Mouse (Mus musculus) intestine, embryonic 15.5 days (tissue): ENCODE measurements around the gene Upf3b. TPM values are rescaled to one million over a fixed set of nuclear protein-coding genes. Genes with fewer than 3 reads are reported as not detected.

Experiments used
- ATAC-seq: fragments of 200-750 bp; cut with Nextera tagmentation; 2 replicates; pipeline ENCODE4 v1.8.0; 2017; ENCODE audit warnings: moderate TSS enrichment, moderate library complexity
- H3K27ac ChIP-seq: fragments of 300-500 bp; sonication (generic); 2 replicates; pipeline ENCODE4 v1.5.1; 2015; ENCODE audit warnings: mild to moderate bottlenecking, inconsistent platforms
- H3K27me3 ChIP-seq: fragments of 300-500 bp; sonication (generic); replicated peaks from 2 replicates; pipeline ENCODE4 v1.6.1; 2015; ENCODE audit warnings: inconsistent platforms
- H3K36me3 ChIP-seq: fragments of 300-500 bp; sonication (generic); 2 replicates; pipeline ENCODE4 v1.6.1; 2015; ENCODE audit warnings: inconsistent platforms
- H3K4me1 ChIP-seq: fragments of 300-500 bp; sonication (generic); replicated peaks from 2 replicates; pipeline ENCODE4 v1.6.1; 2015; ENCODE audit warnings: inconsistent platforms
- H3K4me2 ChIP-seq: fragments of 300-500 bp; sonication (generic); replicated peaks from 2 replicates; pipeline ENCODE4 v1.6.1; 2015; ENCODE audit warnings: mild to moderate bottlenecking, inconsistent platforms
- H3K4me3 ChIP-seq: fragments of 300-500 bp; sonication (generic); replicated peaks from 2 replicates; pipeline ENCODE4 v1.5.1; 2015; ENCODE audit warnings: inconsistent platforms
- H3K9ac ChIP-seq: fragments of 300-500 bp; sonication (generic); 2 replicates; pipeline ENCODE4 v1.6.1; 2015; ENCODE audit warnings: inconsistent platforms
- H3K9me3 ChIP-seq: fragments of 300-500 bp; sonication (generic); 2 replicates; pipeline ENCODE4 v1.6.1; 2016; ENCODE audit warnings: inconsistent platforms
- WGBS: fragments of 180-500 bp; shearing (Covaris S2); methylation state at CpG from one replicate; pipeline ENCODE4 v1.1.7; 2015; 5-methylcytosine and 5-hydroxymethylcytosine counted together
- polyA plus RNA-seq: library from polyadenylated mRNA; unstranded; fragments of >200 nt; fragmentation: Nextera tagmentation; extraction: Ambion mirVana; gene quantifications from 2 replicates; pipeline ENCODE4 v1.2.1, GENCODE M21; 2015

Gene Upf3b
- polyA plus RNA-seq, 1 experiment from 2014 or later: 18.3 TPM

DNA sequence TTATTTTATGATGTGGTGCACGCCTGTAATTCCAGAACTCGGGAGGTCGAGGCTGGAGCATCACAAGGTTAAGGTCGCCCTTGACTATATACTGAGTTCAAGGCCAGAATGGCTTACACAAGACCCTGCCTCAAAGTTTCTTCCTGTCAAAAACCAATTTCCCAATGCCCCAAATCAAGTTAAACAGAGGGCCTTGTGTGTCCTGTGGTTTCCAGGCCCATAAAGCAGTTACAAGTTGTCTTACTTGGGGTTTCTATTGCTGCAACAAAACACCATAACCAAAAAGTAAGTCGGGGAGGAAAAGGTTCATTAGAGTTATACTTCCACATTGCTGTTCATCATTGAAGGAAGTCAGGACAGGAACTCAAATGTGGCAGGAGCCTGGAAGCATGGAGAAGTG lies 41.4 kb downstream of the Upf3b start:
- no peak for ATAC-seq
- Histone ChIP-seq H3K9me3 (no peaks in the 10 kb centered on the region), H3K27ac (no peak overlapping the region), H3K4me3 (no peak overlapping the region), H3K4me2 (no peak overlapping the region), H3K4me1 (no peaks in the 10 kb centered on the region), H3K36me3 (no peaks in the 10 kb centered on the region), H3K9ac (no peak overlapping the region), H3K27me3 (no peaks in the 10 kb centered on the region)
- WGBS: 86% methylated on average over 5 of the region's 5 CpGs

DNA sequence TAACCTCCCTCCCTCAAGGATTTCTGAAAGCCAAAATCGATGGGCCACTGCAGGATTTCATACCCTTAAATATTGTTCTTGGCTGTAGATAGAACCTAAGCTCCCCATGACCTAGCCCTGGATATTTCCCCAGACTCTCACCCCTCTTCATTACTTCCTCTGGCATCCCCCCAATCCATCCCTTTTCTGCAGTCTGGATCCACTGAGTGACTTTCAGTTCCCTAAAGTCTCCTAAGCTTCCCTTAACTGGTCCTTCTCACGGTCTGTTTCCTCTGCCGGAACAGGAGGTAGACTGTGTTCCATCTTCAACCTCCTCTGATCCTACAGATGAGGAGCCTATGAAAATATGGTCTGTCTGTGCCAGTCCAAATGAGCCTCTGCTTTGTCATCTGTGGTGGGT lies 42.8 kb downstream of the Upf3b start:
- no peak overlapping the region for H3K9ac ChIP-seq
- no peaks in the 10 kb centered on the region for H3K9me3 ChIP-seq
- no peaks in the 10 kb centered on the region for H3K36me3 ChIP-seq
- H3K4me1 ChIP-seq: no peaks in the 10 kb centered on the region
- H3K4me3 ChIP-seq: no peak overlapping the region
- no peak for ATAC-seq
- no peaks in the 10 kb centered on the region for H3K27me3 ChIP-seq
- WGBS: 73% methylated on average over 3 of the region's 3 CpGs
- no peak overlapping the region for H3K4me2 ChIP-seq
- H3K27ac ChIP-seq: no peak overlapping the region

DNA sequence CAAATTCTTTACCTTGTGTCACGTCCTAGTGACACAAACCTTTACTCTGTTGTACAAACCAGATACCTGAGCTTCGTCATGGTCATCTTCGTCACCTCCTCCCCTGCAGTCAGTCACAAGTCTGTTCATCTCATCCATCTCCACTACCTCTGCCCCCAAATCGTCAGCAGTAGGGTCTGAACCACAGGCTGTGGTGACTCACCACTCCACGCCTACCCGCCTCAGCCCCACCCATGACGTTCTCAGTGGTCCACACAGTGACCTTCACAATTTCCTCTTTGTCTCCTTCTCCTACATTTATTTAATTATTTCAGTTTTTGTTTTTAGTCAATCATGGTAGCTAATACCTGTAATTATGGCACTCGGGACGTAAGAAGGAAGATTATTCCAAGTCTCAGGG lies 46.2 kb downstream of the Upf3b start:
- Histone ChIP-seq H3K4me1 (no peaks in the 10 kb centered on the region), H3K36me3 (no peaks in the 10 kb centered on the region), H3K4me3 (no peak overlapping the region), H3K9ac (no peak overlapping the region), H3K27ac (no peak overlapping the region), H3K27me3 (no peaks in the 10 kb centered on the region), H3K4me2 (no peak overlapping the region), H3K9me3 (no peaks in the 10 kb centered on the region)
- WGBS: 76% methylated on average over 9 of the region's 9 CpGs
- ATAC-seq: no peak

DNA sequence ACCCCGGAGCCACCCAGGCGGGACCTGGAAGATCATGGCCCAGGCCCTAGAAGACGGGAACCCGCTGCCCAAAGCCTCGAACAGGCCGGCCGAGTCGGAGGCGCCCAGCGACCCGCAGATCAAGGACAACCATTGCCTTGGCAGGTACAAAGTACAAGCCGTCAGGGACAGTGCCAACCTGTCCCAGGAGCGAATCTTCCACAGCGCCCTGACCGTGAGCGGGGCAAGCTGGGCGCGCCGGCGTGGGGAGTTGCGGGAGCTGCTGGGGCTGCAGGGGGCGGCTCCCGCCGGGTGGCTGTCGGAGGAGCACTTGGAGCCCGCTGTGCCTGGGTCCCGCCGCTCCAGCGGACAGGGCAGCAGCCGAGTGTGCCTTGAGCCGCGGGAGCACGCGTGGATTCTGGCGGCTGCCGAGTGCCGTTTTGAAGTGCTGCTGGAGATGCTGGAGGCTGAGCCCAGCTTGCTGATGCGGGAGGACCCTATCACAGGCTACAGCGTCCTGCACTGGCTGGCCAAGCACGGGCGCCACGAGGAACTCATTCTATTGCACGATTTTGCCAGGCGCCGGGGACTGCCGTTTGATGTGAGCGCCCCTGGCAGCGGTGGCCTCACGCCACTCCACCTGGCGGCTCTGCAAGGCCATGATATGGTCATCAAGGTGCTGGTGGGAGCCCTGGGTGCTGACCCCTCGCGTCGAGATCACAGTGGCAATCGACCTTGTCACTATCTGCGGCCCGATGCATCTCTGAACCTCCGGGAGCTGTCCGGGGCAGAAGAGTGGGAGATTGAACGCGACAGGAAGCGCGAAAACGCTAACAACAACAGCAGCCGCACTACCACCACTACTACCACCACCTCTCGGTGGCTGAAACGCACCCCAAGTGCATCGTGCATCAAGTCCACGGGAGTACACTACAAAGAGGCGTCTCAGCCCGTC lies 61.0 kb downstream of the Upf3b start:
- Histone ChIP-seq H3K27ac (no peak overlapping the region), H3K27me3 (peaks cover 26% of the 10 kb centered on the region), H3K4me3 (peak overlapping the region; percentile 30), H3K9ac (no peak overlapping the region), H3K4me2 (peak overlapping the region; percentile 73), H3K4me1 (peaks cover 5% of the 10 kb centered on the region; the same call in 1 of the 2 replicates), H3K36me3 (no peaks in the 10 kb centered on the region), H3K9me3 (no peaks in the 10 kb centered on the region)
- WGBS: 20% methylated on average over 70 of the region's 70 CpGs
- peak; percentile 36; the same call in 1 of the 2 replicates for ATAC-seq

DNA sequence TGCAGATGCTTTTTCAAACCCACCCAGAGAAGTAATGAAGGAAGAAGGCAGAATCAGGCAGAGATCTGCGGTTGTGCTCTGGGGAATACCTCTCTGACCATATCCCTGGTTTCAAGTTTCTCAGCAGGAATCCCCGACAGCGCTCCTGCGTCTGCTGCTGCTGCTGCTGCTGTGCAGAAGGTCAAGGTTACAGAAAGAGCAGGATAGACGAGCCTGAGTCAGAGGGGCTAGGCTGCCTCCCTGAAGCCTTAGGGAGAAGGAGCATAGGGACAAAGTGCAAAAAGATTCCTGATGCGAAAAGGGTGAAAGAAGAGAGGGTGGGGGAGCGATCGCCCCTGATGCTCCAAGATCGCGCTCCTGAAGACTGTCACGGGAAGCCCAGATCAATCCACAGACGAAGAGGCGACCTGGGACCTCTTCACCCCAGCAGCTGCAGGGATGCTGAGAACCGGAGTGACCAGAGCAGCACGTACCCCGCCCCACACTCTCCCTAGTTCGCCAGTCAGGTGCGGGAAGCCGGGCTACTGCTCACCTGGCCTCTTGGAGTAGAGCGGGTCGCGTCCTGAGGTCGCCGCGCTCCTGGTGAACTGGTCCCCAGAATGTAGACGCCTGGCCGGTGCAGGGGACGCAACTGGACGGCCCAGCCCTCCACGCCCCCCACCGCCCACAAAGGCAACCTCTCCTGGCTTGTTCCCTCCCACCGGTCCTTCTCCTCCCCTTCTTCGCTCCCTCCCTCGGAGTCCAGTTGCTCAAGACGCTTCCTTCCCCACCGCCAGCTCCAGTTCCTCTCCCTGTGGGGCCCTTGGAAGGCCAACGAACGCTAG lies 61.8 kb downstream of the Upf3b start, which contains the start of gene Sowahd:
TSS of gene Sowahd (plus strand) at position 780 of the 824 bp plus-strand sequence.
- ATAC-seq: peak; percentile 15; the same call in 1 of the 2 replicates
- Histone ChIP-seq H3K27ac (no peak within 1 kb of the TSS), H3K9ac (no peak within 1 kb of the TSS), H3K36me3 (no peaks in the 10 kb centered on the region), H3K4me1 (peaks cover 5% of the 10 kb centered on the region; the same call in 1 of the 2 replicates), H3K4me2 (peak within 1 kb of the TSS; percentile 73), H3K27me3 (peaks cover 26% of the 10 kb centered on the region), H3K4me3 (peak within 1 kb of the TSS; percentile 30), H3K9me3 (no peaks in the 10 kb centered on the region)
- WGBS: 15% methylated on average over 35 of the region's 38 CpGs

DNA sequence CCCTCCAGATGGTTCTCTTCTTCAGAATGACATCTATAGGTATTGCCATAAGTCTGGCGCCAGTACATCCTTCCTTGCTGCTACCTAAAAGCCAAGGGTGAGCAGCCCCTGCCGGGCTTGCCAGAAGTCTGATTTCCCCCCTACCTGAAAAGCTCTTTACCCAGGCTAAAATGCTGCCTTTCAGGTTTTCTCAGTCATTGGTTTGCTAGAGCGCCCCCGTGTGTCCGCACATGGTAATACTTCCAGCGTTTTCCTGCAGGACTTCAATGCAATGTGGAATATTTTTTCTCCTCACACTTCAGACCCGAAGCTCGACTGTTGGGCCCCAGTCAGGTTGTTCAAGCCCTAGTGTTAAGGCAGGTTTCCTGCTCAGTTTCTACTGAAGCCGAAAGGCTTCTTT lies 67.4 kb downstream of the Upf3b start:
- Histone ChIP-seq H3K27me3 (peaks cover 5% of the 10 kb centered on the region), H3K4me1 (no peaks in the 10 kb centered on the region), H3K9ac (no peak overlapping the region), H3K4me2 (no peak overlapping the region), H3K4me3 (no peak overlapping the region), H3K27ac (no peak overlapping the region), H3K9me3 (no peaks in the 10 kb centered on the region), H3K36me3 (no peaks in the 10 kb centered on the region)
- ATAC-seq: no peak
- WGBS: 23% methylated on average over 9 of the region's 9 CpGs

Other genes starting within 250 kb of the Upf3b start
- gene Ube2a, start 236.4 kb downstream of the Upf3b start, polyA plus RNA-seq: 103 and 115 TPM in 2 replicates
- gene C330007P06Rik, start 236.2 kb downstream of the Upf3b start, polyA plus RNA-seq: 27.2 and 28.6 TPM in 2 replicates
- gene Nkrf, start 207.4 kb downstream of the Upf3b start, polyA plus RNA-seq: 1.7 and 2.1 TPM in 2 replicates
- 13.1 and 13.6 TPM in 2 replicates for gene Sept6, start 118.5 kb downstream of the Upf3b start, polyA plus RNA-seq
- not detected in 2 replicates for gene Sowahd, start 61.5 kb downstream of the Upf3b start, polyA plus RNA-seq
- gene Rpl39, start 24.9 kb downstream of the Upf3b start, polyA plus RNA-seq: 517 and 629 TPM in 2 replicates
- 11.4 and 12.3 TPM in 2 replicates for gene Nkap, start 16.5 kb upstream of the Upf3b start, polyA plus RNA-seq
- 0.11 TPM in 1 of 2 replicates, not detected in the other for gene Akap14, start 58.5 kb upstream of the Upf3b start, polyA plus RNA-seq
- 385 and 424 TPM in 2 replicates for gene Ndufa1, start 80.8 kb upstream of the Upf3b start, polyA plus RNA-seq
- 8.3 and 9.3 TPM in 2 replicates for gene Rnf113a1, start 80.9 kb upstream of the Upf3b start, polyA plus RNA-seq
- gene Gm9, start 100.7 kb upstream of the Upf3b start, polyA plus RNA-seq: not detected in 2 replicates
- gene Rhox1, start 111.9 kb upstream of the Upf3b start, polyA plus RNA-seq: not detected in 2 replicates
- gene Rhox2a, start 134.7 kb upstream of the Upf3b start, polyA plus RNA-seq: not detected in 2 replicates
- gene Rhox3a, start 139.6 kb upstream of the Upf3b start, polyA plus RNA-seq: not detected in 2 replicates
- not detected in 2 replicates for gene Rhox4a, start 155.0 kb upstream of the Upf3b start, polyA plus RNA-seq